Mouse (Mus musculus) ES-Bruce4 (cell line): Measurements from ENCODE around the gene AC134908.4. TPM values are rescaled to one million over a fixed set of nuclear protein-coding genes. Genes with fewer than 3 reads are reported as not detected.

Experiments used
- H3K27ac ChIP-seq: 2 replicates; pipeline ENCODE4 v1.5.1; 2012; ENCODE audit warnings: low read length, inconsistent platforms; ENCODE audit not compliant: insufficient read depth
- H3K27me3 ChIP-seq: 2 replicates; pipeline ENCODE4 v1.6.1; 2012; ENCODE audit warnings: mild to moderate bottlenecking, low read length, inconsistent platforms; ENCODE audit not compliant: control insufficient read depth, poor library complexity, insufficient read depth, severe bottlenecking
- H3K36me3 ChIP-seq: 2 replicates; pipeline ENCODE4 v1.6.1; 2012; ENCODE audit warnings: inconsistent platforms, mild to moderate bottlenecking, low read length, moderate library complexity; ENCODE audit not compliant: control insufficient read depth, poor library complexity, insufficient read depth, severe bottlenecking
- H3K4me1 ChIP-seq: one replicate; pipeline ENCODE4 v1.8.1; 2011; ENCODE audit warnings: low read length; ENCODE audit not compliant: control insufficient read depth, insufficient read depth
- H3K4me3 ChIP-seq: 2 replicates; pipeline ENCODE4 v1.5.1; 2011; ENCODE audit warnings: low read depth, mild to moderate bottlenecking, low read length
- H3K9ac ChIP-seq: 2 replicates; pipeline ENCODE4 v1.6.1; 2012; ENCODE audit warnings: low read depth, mild to moderate bottlenecking, inconsistent platforms; ENCODE audit not compliant: poor library complexity, severe bottlenecking
- H3K9me3 ChIP-seq: replicated peaks from 2 replicates; pipeline ENCODE4 v1.6.1; 2012; ENCODE audit warnings: mild to moderate bottlenecking, low read length, inconsistent platforms; ENCODE audit not compliant: control insufficient read depth, poor library complexity, insufficient read depth, severe bottlenecking
- CTCF ChIP-seq: IDR thresholded peaks from one replicate; pipeline ENCODE4 v1.8.1; 2011; ENCODE audit warnings: low read depth, low read length
- EP300 ChIP-seq: IDR thresholded peaks from 2 replicates; pipeline ENCODE4 v1.6.1; 2011; ENCODE audit warnings: low read depth, low read length; ENCODE audit not compliant: insufficient read depth
- POLR2A ChIP-seq: IDR thresholded peaks from one replicate; pipeline ENCODE4 v1.8.1; 2011; ENCODE audit warnings: low read length; ENCODE audit not compliant: insufficient read depth
- polyA plus RNA-seq: library from polyadenylated mRNA; stranded (reverse); fragments of >200 nt; gene quantifications from 2 replicates; pipeline ENCODE4 v1.2.4, GENCODE M21; 2011; ENCODE audit warnings: low read depth; ENCODE audit not compliant: missing spikeins, insufficient read depth, insufficient read length

Gene AC134908.4
- polyA plus RNA-seq, 1 experiment = 2.6 TPM

DNA sequence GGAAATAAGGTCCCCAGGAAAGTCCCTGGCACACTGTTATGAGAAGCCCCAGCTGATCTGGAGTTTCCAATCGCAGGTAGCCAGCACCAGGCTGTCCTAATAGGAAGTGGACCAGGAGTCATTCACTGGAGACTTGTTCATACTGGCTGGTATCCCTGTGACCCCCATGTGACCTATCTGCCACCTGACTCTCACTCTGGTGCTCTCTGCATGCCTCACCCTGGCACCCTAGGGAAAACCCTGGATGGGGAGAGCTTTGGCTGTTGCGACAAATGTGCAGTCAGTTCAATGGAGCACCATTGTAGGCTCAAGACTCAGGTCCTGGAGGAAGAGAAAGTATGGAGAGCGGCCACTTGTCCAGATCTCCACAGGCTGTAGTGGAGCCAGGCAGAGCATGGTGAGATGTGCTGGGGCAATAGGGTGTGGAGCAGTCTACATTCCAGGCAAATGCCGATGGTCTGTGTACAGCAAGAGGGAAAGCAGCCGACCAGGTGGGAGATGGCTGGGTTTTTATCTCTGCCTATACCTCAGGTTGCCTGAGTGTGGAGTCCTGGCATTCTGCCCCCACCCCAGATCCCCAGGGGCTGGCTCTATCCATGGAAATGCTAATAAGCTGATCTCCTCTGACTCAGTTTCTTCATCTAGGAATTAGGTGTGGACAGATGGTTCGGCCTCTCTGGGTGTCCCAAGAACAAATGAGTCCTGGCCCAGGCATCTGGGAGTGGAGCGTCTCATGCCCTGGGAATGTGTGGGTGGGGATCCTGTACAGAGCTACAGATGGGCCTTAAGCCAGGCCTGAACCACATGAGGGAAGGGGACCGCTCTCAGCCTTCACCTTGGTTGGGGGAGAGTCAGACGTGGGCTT, 38.8 kb downstream of the AC134908.4 start:
- no peaks in the 10 kb centered on the region for H3K36me3 ChIP-seq
- H3K27ac ChIP-seq = peak overlapping the region; percentile 94
- H3K9me3 ChIP-seq = no peaks in the 10 kb centered on the region
- TF ChIP-seq EP300 (peak; percentile 86), CTCF (no peak), POLR2A (no peak)
- no peak overlapping the region for H3K9ac ChIP-seq
- H3K4me1 ChIP-seq = peaks cover 18% of the 10 kb centered on the region
- no peaks in the 10 kb centered on the region for H3K27me3 ChIP-seq
- H3K4me3 ChIP-seq = no peak overlapping the region

DNA sequence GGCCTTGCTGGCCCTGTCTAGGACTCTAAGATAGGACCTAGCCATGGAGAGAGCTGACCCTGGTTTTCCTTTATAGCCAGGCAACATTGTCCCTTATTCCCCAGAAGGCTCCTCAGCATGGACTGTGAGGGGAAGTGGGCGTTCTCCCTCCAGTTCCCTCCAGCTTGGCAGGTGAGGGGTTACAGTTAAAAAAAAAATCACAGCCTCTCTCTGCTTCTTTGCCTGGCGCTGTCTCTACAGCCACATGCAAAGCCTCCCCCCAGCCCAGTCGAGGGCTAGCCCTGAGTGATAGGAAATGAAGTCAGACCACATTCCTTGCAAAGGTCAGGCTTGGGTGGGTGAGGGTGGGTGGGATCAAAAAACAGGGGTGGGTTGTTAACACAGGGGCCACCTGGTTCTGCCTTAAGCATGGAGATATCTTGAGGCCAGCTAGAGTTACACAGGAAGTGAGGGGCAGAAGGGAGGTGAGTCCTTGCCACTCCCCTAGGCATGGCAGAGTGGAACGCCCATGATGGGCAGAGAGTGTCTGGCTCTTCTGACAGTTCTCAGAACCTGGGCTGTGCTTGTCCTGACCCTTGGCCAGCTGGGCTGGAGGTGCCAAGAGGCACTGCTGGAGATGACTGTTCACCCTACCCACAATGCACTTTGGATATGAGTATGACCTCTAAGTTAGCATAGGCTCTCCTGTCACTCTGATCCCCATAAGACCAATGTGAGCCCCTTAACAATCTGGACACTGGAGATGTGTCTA, 39.7 kb downstream of the AC134908.4 start:
- Histone ChIP-seq H3K9me3 (no peaks in the 10 kb centered on the region), H3K36me3 (no peaks in the 10 kb centered on the region), H3K27ac (peak overlapping the region; percentile 94), H3K4me3 (no peak overlapping the region), H3K9ac (no peak overlapping the region; the same call in 1 of the 2 replicates), H3K27me3 (no peaks in the 10 kb centered on the region), H3K4me1 (peaks cover 18% of the 10 kb centered on the region)
- TF ChIP-seq EP300 (peak; percentile 92), POLR2A (no peak)

- H3K4me1 ChIP-seq = peaks cover 18% of the 10 kb centered on the region
- no peaks in the 10 kb centered on the region for H3K36me3 ChIP-seq
- TF ChIP-seq CTCF (no peak), POLR2A (no peak), EP300 (no peak)
- H3K9ac ChIP-seq = no peak overlapping the region; the same call in 1 of the 2 replicates
- no peaks in the 10 kb centered on the region for H3K9me3 ChIP-seq
- H3K27ac ChIP-seq = peak overlapping the region; percentile 65
- H3K4me3 ChIP-seq = no peak overlapping the region
- H3K27me3 ChIP-seq = no peaks in the 10 kb centered on the region
Measured at GRCm38 (mm10) chr17:25755086-25755485, 40.4 kb downstream of the AC134908.4 start.

DNA sequence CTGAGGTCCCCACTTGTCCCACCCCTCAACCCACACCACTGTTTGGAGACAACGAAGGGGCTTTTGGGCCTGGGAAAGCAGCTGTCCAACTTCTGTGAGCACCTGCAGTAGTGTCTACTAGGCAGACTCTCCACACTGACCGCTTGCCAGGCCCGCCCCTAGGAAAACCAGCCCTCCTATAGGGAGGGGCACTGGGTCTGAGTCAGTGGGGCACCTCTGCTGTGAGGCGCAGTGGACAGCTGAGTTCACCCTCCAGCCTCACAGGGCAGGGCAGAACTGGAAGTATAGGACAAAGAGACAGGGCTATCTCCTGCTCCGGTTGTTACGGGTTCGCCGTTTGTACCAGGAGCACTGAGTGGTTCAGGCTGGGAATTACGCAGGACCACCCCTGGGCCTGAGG, 41.2 kb downstream of the AC134908.4 start, which contains the start of gene Msln:
Msln (minus strand) TSS at position 138 of the 400 bp plus-strand sequence.
- peaks cover 18% of the 10 kb centered on the region for H3K4me1 ChIP-seq
- H3K36me3 ChIP-seq = no peaks in the 10 kb centered on the region
- peak within 1 kb of the TSS; percentile 65 for H3K27ac ChIP-seq
- H3K4me3 ChIP-seq = no peak within 1 kb of the TSS
- H3K9ac ChIP-seq = no peak within 1 kb of the TSS; the same call in 1 of the 2 replicates
- H3K27me3 ChIP-seq = no peaks in the 10 kb centered on the region
- TF ChIP-seq POLR2A (no peak), EP300 (no peak), CTCF (no peak)
- no peaks in the 10 kb centered on the region for H3K9me3 ChIP-seq

DNA sequence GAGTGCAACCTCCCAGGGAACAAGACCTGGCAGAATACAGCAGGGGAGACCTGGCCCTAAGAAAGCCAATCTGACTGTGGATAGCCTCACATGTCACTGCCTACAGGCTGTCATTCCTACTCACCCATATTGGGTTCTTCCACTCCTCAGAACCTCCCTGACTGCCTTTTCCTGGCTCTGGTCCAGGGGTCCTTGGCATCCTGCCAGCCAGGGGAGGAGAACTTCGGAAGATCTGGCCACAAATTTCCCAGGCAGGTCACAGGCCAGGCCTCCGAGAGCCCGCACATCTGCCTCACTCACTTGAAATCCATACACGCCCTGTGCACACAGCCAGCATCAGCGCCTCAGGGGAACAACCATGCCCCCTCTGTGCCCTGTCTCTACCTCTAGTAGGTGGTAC, 44.0 kb downstream of the AC134908.4 start:
- Histone ChIP-seq H3K27ac (no peak overlapping the region), H3K36me3 (no peaks in the 10 kb centered on the region), H3K4me3 (no peak overlapping the region), H3K27me3 (no peaks in the 10 kb centered on the region), H3K4me1 (peaks cover 12% of the 10 kb centered on the region), H3K9ac (no peak overlapping the region), H3K9me3 (no peaks in the 10 kb centered on the region)
- no peak for TF ChIP-seq POLR2A
- TF ChIP-seq CTCF = no peak
- TF ChIP-seq EP300 = no peak

GRCm38 (mm10) chr17:25749314-25749713, 46.1 kb downstream of the AC134908.4 start:
- H3K9me3 ChIP-seq = no peaks in the 10 kb centered on the region
- TF ChIP-seq EP300 (no peak), CTCF (no peak), POLR2A (no peak)
- H3K27ac ChIP-seq = no peak overlapping the region
- H3K4me1 ChIP-seq = peaks cover 4% of the 10 kb centered on the region
- H3K27me3 ChIP-seq = no peaks in the 10 kb centered on the region
- H3K9ac ChIP-seq = no peak overlapping the region
- H3K4me3 ChIP-seq = no peak overlapping the region
- H3K36me3 ChIP-seq = no peaks in the 10 kb centered on the region
